Mouse (Mus musculus): ENCODE results near the gene Kat2a.

Gene Kat2a

GRCm38 (mm10) chr11:100735954-100736745 lies 23.9 kb upstream of the Kat2a start:
- peak; percentile 18 for DNase-seq (ENCODE audit: low spot score)

DNA sequence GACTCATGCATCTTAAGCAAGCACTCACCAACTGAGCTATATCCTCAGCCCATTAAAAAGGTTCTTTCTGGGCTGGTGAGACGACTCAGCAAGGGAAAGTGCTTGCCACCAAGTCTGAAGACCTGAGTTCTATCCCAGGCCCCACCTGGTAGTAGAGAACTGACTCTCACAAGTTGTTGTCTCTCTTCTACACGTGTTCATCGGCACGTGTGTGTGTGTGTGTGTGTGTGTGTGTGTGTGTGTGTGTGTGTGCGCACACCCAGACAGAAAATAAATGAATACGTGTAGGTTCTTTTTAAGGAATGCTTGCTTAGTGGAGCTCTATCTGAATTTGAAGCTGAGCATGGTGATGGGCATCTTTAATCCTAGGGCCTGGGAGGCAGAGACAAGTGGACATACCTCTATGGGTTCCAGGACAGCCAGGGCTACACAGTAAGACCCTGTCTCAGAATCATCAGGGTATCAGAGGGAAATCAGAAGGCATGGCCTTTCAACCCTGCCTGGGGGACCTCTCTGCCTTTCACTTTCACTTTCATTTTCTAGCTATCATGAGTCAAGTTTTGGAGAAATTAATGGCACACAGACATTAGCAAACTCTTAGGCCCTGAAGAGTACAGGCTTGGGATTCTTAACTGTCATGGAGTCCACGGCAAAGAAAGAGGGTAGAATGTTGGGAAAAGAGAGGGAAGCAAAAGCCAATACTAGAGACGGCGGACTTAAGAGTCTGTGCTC lies 23.0 kb upstream of the Kat2a start:
- peak; percentile 43 for DNase-seq (ENCODE audit: low spot score)

DNA sequence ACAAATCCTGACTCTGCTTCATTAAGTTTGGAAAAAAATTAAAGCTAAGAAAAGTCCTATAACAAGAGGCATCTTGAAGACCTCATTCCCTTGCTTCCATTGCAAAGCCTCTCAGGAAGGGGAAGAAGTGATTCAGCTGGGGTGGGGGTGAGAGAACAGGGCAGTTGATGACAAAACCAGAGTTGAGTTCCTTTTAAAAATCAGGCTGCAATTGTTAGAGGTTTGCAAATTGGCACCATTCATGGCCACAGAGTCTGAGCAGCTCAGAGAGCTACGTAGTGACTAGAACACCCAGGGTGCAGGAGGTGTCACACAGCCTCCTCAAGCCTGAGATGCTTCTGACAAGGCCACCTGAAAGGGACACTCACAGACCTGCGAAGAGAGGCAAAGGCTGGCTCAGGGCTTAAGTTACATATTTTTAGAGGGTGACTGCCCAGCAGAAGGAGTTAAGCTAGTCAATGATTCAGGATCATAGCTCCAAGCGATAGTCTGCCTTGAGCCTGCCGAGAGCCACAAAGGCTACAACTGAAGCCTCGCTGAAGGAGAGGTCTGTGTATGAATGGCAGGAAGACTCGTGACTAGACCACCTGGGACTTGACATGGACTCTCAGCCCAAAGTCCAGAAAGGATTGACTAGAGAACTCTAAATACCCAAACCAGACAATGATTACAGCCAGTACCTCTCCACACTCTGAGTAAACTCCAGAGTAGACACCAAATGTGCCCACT lies 18.4 kb upstream of the Kat2a start:
- DNase-seq (ENCODE audit: low spot score) = no peak

GRCm38 (mm10) chr11:100729976-100730375 lies 17.7 kb upstream of the Kat2a start:
- DNase-seq (ENCODE audit: low spot score) = no peak

DNA sequence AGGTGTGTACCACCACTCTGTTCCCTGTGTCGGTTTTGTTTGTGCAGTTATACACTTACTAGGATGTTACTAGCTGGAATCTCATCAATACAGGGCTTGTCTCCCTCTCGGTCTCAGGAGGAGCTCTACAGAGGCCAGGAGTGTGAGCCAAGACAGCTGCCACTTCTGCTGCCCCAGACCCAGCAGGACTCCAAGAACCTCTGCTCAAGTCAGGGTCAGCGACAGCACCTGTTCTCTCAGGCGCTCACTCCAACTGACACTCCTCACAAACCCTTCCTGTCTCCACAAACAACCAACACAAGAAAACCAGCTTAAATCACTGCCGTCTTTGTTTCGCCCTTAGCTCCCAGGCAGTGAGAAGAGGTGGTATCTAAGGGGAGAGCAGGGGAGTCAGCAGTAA lies 16.3 kb upstream of the Kat2a start:
- DNase-seq (ENCODE audit: low spot score) = no peak

- DNase-seq (ENCODE audit: low spot score) = no peak
Observed at GRCm38 (mm10) chr11:100727201-100727600, 14.9 kb upstream of the Kat2a start.

GRCm38 (mm10) chr11:100724919-100725512 lies 12.8 kb upstream of the Kat2a start:
- no peak for DNase-seq (ENCODE audit: low spot score)

DNA sequence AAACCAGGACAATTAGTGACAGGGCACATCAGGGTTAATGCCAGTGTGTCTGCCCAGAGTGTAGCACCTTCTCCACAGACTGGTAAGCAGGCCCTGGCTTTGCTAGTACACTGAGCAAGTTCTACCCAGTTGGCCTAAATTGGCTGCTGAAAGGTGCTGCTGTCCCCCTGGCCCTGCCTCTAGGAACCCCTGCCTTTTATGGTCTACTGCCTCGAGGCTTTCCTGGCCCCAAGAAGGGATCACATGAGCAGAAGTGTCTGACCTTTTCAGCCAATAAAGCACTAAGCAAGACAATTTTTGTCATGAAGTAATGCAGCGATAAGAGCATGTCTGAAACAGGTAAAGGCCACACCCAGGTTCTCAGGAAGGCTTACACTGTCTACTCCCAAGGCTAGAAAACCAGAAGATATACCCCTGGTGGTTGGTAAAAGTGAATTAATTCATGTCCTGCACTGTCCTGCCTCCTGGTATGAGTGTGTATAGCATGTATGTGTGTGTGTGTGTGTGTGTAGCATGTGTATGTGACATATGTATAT lies 10.3 kb upstream of the Kat2a start:
- no peak for DNase-seq (ENCODE audit: low spot score)

DNA sequence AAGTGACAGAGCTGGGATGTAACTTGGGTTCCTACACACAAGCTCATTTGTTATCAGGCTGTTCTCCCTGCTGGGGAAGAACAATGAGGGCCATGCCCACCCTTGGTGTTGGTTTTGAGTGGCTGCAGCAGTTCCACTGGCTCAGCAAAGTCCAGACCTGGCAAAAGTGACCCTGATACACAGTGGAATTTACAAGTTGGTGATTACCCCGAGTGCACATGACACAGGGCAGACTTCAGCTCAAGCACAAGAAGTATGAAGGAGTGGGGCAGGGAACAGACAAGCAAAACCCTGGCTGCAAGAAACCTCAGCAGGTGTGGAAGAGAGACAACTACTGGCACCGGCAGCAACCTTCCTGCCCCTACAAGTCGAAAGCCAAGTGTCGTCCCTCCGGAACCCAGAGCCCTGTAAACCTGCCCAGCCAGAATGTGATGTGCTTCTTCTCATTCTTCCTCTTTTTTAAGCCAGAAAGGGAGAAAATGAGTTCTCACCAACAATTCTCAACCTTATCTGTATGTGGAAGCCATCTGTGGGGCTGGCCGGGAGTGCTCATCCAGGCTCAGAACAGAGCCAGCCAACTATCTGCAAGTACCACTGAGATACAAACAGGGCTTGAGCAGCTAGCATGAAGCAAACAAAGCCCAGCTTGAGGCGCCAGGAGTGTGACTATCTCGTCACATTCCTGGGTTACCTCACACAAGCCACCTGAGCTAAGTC lies 9.7 kb upstream of the Kat2a start:
- DNase-seq (ENCODE audit: low spot score) = no peak

DNA sequence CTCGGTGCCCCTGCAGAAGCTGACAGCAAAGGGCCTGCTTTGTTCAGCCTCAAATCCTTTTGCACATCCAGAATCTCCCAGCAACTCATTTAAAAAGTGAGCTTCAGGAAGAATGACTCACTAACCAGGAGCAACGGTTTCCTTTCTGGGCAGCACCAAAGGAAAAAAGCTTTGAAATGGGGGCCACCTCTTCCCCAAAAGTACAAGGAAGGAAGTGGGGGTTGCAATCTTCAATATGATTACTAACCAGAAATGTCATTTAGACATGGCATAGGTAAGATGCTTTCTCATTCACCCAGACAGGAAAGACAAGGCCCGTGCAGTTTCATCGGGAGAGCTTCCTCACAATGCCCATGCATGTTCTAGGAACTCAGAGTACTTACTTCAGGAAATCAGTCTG lies 9.0 kb upstream of the Kat2a start:
- no peak for DNase-seq (ENCODE audit: low spot score)

DNA sequence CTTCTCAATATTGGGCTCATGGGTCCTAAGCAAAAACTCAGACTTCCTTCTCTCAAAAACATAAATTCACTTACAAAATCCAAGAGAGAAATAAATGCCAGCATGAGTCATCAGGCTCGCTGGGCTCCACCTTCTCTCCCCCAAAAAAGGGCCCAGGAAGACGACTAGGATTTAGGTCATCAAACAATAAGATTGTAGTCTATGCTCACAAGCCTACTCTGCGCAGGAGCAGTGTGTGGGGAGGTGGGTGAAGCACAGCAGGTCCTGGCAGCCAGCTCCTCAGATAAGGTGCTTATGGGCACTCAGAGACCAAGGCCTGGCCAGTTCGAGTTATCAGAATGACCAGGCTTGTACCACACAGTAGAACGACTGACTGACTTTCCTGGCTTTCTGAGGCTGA lies 8.1 kb upstream of the Kat2a start:
- peak; percentile 54 for DNase-seq (ENCODE audit: low spot score)

- no peak for DNase-seq (ENCODE audit: low spot score)
Observed at GRCm38 (mm10) chr11:100719893-100720292, 7.6 kb upstream of the Kat2a start.

DNA sequence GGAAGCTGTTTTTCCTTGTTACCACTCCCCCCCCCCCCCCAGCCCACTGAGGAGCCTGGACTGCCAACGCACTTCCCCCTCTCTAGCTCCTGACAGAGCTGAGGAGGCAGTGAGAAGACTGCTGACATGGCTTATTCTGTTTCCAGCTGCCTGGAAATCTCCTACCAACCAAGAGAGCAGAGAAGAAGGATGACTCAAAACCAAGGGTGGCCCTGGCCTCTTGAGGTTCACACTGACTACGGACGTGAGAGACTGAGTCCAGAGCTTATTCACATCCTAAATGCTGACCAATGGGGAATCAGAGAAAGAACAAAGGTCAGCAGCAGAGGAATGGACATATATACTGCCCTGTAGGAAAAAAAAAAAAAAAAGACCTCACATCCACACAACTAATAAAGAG lies 7.0 kb upstream of the Kat2a start:
- DNase-seq (ENCODE audit: low spot score) = no peak

DNA sequence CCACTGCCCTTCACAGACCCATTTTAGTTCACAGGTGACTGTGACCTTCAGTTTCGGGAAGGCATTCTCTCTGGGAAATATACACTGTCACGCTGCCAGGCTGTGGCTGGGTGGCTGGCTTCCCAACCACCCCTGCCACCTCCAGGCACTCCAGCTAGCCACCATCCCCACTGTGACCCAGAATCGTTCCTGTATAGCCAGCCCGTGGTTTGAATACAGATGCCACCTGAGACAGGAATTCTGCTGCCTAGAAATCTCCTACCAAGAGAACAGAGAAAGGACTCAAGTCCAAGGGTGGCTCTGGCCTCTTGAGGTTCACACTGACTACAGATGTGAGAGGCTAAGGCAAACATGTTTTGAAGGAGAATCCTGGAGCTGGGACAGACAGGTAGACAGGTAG lies 6.6 kb upstream of the Kat2a start:
- DNase-seq (ENCODE audit: low spot score) = no peak

GRCm38 (mm10) chr11:100718462-100718861 lies 6.2 kb upstream of the Kat2a start:
- DNase-seq (ENCODE audit: low spot score) = no peak

GRCm38 (mm10) chr11:100716649-100717048 lies 4.4 kb upstream of the Kat2a start:
- DNase-seq (ENCODE audit: low spot score) = no peak

- no peak for DNase-seq (ENCODE audit: low spot score)
Observed at GRCm38 (mm10) chr11:100714948-100715347, 2.7 kb upstream of the Kat2a start.

GRCm38 (mm10) chr11:100714534-100714915 lies 2.3 kb upstream of the Kat2a start:
- peak; percentile 83 for DNase-seq (ENCODE audit: low spot score)

- DNase-seq (ENCODE audit: low spot score) = no peak
Observed at GRCm38 (mm10) chr11:100713735-100714533, 1.7 kb upstream of the Kat2a start, which contains the start of gene Hspb9. TSS of gene Hspb9 (plus strand) at chr11:100713850.

DNA sequence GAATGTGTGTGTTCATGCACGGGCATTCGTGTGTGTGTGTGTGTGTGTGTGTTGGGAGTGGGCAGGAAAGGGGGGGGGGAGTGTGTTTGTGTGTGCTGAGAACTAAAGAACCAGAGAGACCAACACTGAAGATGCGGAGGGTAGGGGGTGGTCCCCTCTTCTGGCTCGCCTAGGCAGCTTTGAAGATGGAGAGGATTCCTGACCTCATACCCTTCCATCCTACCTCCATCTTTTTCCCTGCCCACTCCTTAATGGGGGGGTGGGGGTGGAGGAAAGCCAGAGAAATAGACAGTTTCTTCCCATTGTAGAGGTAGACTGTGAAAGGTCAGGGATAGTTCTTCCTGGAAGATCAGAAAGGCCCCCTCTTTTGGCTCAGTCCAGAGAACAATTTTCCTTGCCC lies 909 bp upstream of the Kat2a start:
- no peak for DNase-seq (ENCODE audit: low spot score)

DNA sequence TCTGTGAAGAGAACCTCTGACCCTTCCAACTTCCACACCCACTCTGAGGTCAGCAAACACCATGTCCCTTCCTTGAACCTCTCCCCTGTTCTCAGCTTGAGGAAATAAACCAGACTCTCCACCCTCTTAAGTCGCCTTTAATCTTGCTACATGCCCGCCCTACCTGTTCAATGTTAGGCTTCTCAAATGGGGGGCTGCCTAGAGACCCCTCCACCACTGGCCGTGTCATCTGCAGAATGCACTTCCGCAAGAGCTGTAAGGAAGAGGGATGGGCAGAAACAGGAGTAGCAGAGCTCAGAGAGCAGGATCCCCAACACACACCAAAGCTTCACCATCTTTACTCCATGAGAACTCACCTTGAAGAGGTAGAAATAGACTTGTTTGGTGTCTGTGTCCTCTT lies 1.3 kb downstream of the Kat2a start:
- DNase-seq (ENCODE audit: low spot score) = no peak
